Mouse (Mus musculus): ENCODE results near the gene Rapgefl1. TPM values are rescaled to one million over a fixed set of nuclear protein-coding genes. Genes with fewer than 3 reads are reported as not detected.
A peak's percentile ranks its signal among the peaks of the same experiment; 100 is the strongest.

The Rapgefl1 gene
- polyA plus RNA-seq, 1 experiment from 2014 or later, result 2.4 TPM

DNA sequence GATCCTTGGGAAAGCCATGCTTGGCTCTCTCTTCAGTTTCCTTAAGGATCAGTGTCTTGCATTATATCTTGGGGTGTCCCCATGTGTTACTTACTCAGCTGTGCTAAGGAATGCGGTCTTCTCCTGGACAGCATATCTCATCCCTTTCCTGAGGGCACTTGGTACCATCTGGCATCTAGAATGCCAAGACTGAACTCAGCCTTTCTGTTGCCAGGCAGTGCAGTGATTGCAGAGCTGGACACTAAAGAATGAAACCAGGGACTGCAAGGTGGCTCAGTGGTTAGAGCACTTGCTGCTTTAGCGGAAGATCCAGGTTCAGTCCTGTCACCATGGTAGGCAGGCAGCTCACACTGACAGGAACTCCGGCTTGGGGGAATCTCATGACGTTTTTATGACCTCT, 6.7 kb upstream of the Rapgefl1 start:
- no peak for ATAC-seq (ENCODE audit: low FRiP score, low TSS enrichment)
- Histone ChIP-seq H3K4me3 (ENCODE audit: low read length) (no peak overlapping the region), H3K36me3 (ENCODE audit: control insufficient read depth, insufficient read depth, low read length) (peaks cover 87% of the 10 kb centered on the region), H3K9me3 (ENCODE audit: control insufficient read depth, low read length) (no peaks in the 10 kb centered on the region), H3K27ac (ENCODE audit: low read depth, low read length) (no peak overlapping the region), H3K27me3 (ENCODE audit: control insufficient read depth, insufficient read depth, low read length) (no peaks in the 10 kb centered on the region), H3K4me2 (replicated peaks; ENCODE audit: low read depth, low read length) (no peak overlapping the region), H3K9ac (ENCODE audit: low read depth, low read length) (no peak overlapping the region), H3K4me1 (ENCODE audit: control insufficient read depth, insufficient read depth, low read length) (no peaks in the 10 kb centered on the region)
- WGBS, result 63% methylated on average over 4 of the region's 4 CpGs

DNA sequence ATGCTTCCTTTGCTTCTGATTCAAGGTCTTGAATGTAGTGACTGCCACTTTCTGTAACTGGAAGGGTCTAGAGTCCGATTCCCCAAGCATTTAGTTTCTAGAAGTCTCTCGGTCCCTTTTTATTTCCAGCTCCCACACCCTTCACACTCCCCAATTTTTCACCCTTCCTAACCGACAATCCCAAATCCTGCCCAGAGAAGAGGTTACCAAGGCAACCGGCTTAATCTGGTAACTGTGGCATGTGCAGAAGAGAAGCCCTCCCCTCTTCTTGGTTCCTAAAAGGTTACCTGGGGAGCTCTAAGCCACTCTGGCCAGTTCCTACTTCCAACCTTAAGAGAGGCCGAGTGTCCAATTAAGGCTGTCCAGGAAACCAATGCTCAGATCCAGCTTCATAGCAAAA, 1.3 kb upstream of the Rapgefl1 start:
- peaks cover 38% of the 10 kb centered on the region for H3K36me3 ChIP-seq (ENCODE audit: control insufficient read depth, insufficient read depth, low read length)
- no peak overlapping the region for H3K9ac ChIP-seq (ENCODE audit: low read depth, low read length)
- H3K27me3 ChIP-seq (ENCODE audit: control insufficient read depth, insufficient read depth, low read length), result no peaks in the 10 kb centered on the region
- no peak overlapping the region for H3K4me3 ChIP-seq (ENCODE audit: low read length)
- H3K9me3 ChIP-seq (ENCODE audit: control insufficient read depth, low read length), result no peaks in the 10 kb centered on the region
- H3K4me2 ChIP-seq (replicated peaks; ENCODE audit: low read depth, low read length), result no peak overlapping the region
- H3K27ac ChIP-seq (ENCODE audit: low read depth, low read length), result no peak overlapping the region
- 57% methylated on average over 5 of the region's 5 CpGs for WGBS
- ATAC-seq (ENCODE audit: low FRiP score, low TSS enrichment), result no peak
- peaks cover 20% of the 10 kb centered on the region for H3K4me1 ChIP-seq (ENCODE audit: control insufficient read depth, insufficient read depth, low read length)

DNA sequence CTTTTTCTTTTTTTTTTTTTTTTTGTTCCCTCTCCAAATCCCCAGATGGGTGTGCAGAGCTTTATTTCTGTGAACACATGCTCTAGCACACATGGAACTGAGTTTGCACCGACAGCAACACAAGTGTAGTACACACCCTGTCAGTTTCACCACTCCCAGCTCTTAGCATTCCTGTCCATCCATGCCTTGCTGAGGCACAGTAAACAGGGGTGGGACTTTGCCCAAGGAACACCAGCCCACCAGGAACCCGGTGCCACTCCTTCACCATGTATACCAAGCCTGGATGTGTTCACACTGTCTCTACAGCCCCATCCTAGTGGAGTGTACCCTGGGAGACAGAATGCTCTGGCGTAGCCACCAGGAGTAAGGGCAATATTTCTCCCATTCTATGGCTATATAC, 860 bp upstream of the Rapgefl1 start:
- no peak overlapping the region for H3K9ac ChIP-seq (ENCODE audit: low read depth, low read length)
- no peaks in the 10 kb centered on the region for H3K27me3 ChIP-seq (ENCODE audit: control insufficient read depth, insufficient read depth, low read length)
- 62% methylated on average over 3 of the region's 3 CpGs for WGBS
- H3K4me3 ChIP-seq (ENCODE audit: low read length), result no peak overlapping the region
- H3K4me2 ChIP-seq (replicated peaks; ENCODE audit: low read depth, low read length), result no peak overlapping the region
- peaks cover 35% of the 10 kb centered on the region for H3K36me3 ChIP-seq (ENCODE audit: control insufficient read depth, insufficient read depth, low read length)
- no peak for ATAC-seq (ENCODE audit: low FRiP score, low TSS enrichment)
- H3K4me1 ChIP-seq (ENCODE audit: control insufficient read depth, insufficient read depth, low read length), result peaks cover 20% of the 10 kb centered on the region
- H3K27ac ChIP-seq (ENCODE audit: low read depth, low read length), result no peak overlapping the region
- H3K9me3 ChIP-seq (ENCODE audit: control insufficient read depth, low read length), result no peaks in the 10 kb centered on the region

DNA sequence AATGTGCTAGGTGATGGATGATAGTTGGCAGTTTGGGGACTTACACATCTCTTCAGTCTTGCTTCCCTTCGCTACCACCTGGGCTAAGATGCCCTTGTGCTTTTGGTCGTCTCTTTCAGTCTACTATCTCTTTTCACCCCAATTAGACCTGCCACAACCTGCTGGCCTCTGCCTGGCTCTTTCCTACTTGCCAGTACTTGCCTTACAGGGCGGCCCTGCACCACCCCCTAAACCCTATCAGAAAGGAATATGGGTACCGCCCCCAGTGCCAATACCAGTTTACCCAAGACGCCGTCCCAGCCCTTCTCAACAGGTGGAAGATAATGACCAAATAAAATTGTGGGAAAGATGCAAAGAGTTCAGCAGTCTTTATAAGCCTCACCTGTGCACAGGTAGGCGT, 457 bp upstream of the Rapgefl1 start:
- H3K9me3 ChIP-seq (ENCODE audit: control insufficient read depth, low read length), result no peaks in the 10 kb centered on the region
- H3K9ac ChIP-seq (ENCODE audit: low read depth, low read length), result no peak overlapping the region
- no peaks in the 10 kb centered on the region for H3K27me3 ChIP-seq (ENCODE audit: control insufficient read depth, insufficient read depth, low read length)
- ATAC-seq (ENCODE audit: low FRiP score, low TSS enrichment), result peak; percentile 17
- H3K4me2 ChIP-seq (replicated peaks; ENCODE audit: low read depth, low read length), result peak overlapping the region; percentile 100
- no peak overlapping the region for H3K27ac ChIP-seq (ENCODE audit: low read depth, low read length)
- H3K4me3 ChIP-seq (ENCODE audit: low read length), result peak overlapping the region; percentile 69
- peaks cover 32% of the 10 kb centered on the region for H3K36me3 ChIP-seq (ENCODE audit: control insufficient read depth, insufficient read depth, low read length)
- H3K4me1 ChIP-seq (ENCODE audit: control insufficient read depth, insufficient read depth, low read length), result peaks cover 20% of the 10 kb centered on the region
- 29% methylated on average over 7 of the region's 7 CpGs for WGBS

- Histone ChIP-seq H3K27me3 (ENCODE audit: control insufficient read depth, insufficient read depth, low read length) (no peaks in the 10 kb centered on the region), H3K4me1 (ENCODE audit: control insufficient read depth, insufficient read depth, low read length) (peaks cover 20% of the 10 kb centered on the region), H3K4me3 (ENCODE audit: low read length) (peak overlapping the region; percentile 69), H3K36me3 (ENCODE audit: control insufficient read depth, insufficient read depth, low read length) (peaks cover 21% of the 10 kb centered on the region), H3K27ac (ENCODE audit: low read depth, low read length) (no peak overlapping the region), H3K9me3 (ENCODE audit: control insufficient read depth, low read length) (no peaks in the 10 kb centered on the region), H3K4me2 (replicated peaks; ENCODE audit: low read depth, low read length) (peak overlapping the region; percentile 100), H3K9ac (ENCODE audit: low read depth, low read length) (peak overlapping the region; percentile 72)
- WGBS, result 1% methylated on average over 29 of the region's 29 CpGs
- ATAC-seq (ENCODE audit: low FRiP score, low TSS enrichment), result peak; percentile 56
These were observed 683 bp downstream of the Rapgefl1 start for GRCm38 (mm10) chr11:98837231-98837704.

DNA sequence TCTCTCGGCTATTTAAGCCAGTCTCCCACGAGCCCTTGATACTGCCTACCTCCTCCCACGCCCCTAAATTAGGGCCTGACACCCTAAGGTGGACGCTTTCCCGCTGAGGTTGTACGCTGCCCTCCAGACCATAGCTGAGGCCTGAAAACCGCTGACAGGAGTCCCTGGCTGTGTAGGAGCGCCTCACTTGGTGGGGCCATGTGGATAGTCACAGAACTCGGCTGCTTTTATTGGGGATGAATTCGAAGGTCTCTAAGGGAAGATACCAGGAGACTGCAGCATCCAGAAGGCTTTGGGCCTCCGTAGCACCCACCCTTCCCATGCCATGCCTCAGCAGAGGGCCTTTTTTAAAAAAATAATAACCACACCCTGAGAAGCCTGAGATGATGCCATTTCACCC, 1.3 kb downstream of the Rapgefl1 start:
- Histone ChIP-seq H3K27me3 (ENCODE audit: control insufficient read depth, insufficient read depth, low read length) (no peaks in the 10 kb centered on the region), H3K4me1 (ENCODE audit: control insufficient read depth, insufficient read depth, low read length) (peaks cover 20% of the 10 kb centered on the region), H3K9me3 (ENCODE audit: control insufficient read depth, low read length) (no peaks in the 10 kb centered on the region), H3K36me3 (ENCODE audit: control insufficient read depth, insufficient read depth, low read length) (peaks cover 14% of the 10 kb centered on the region), H3K4me2 (replicated peaks; ENCODE audit: low read depth, low read length) (peak overlapping the region; percentile 100; the same call in 1 of the 2 replicates), H3K9ac (ENCODE audit: low read depth, low read length) (no peak overlapping the region), H3K27ac (ENCODE audit: low read depth, low read length) (no peak overlapping the region), H3K4me3 (ENCODE audit: low read length) (peak overlapping the region; percentile 69; the same call in 1 of the 2 replicates)
- 29% methylated on average over 11 of the region's 11 CpGs for WGBS
- ATAC-seq (ENCODE audit: low FRiP score, low TSS enrichment), result no peak

- Histone ChIP-seq H3K36me3 (ENCODE audit: control insufficient read depth, insufficient read depth, low read length) (peaks cover 9% of the 10 kb centered on the region), H3K27ac (ENCODE audit: low read depth, low read length) (no peak overlapping the region), H3K4me2 (replicated peaks; ENCODE audit: low read depth, low read length) (no peak overlapping the region), H3K9me3 (ENCODE audit: control insufficient read depth, low read length) (no peaks in the 10 kb centered on the region), H3K4me3 (ENCODE audit: low read length) (no peak overlapping the region), H3K9ac (ENCODE audit: low read depth, low read length) (no peak overlapping the region), H3K27me3 (ENCODE audit: control insufficient read depth, insufficient read depth, low read length) (no peaks in the 10 kb centered on the region), H3K4me1 (ENCODE audit: control insufficient read depth, insufficient read depth, low read length) (peaks cover 20% of the 10 kb centered on the region)
- ATAC-seq (ENCODE audit: low FRiP score, low TSS enrichment), result no peak
- WGBS, result 64% methylated on average over 9 of the region's 9 CpGs
These were observed 1.9 kb downstream of the Rapgefl1 start for GRCm38 (mm10) chr11:98838512-98838911.

DNA sequence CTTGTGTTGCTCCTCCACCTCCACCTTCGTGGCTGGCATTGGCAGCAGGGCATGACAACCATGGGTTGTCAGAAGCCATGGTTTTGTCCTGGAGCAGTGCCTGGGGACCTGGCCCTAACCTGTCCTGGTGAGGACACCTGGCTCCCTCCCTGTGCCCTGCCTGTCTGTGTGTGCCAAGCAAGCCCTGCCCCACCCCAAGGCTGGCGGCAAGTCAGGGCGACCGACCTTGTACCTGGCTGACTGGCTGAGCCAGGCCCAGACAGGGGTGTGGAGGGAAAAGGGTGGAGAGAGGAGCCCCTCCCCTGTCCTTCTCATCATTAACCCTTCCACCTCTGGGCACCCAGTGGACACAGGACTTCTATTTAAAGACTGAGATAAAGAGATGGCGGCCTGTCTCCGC, 2.8 kb downstream of the Rapgefl1 start:
- Histone ChIP-seq H3K4me3 (ENCODE audit: low read length) (no peak overlapping the region), H3K4me1 (ENCODE audit: control insufficient read depth, insufficient read depth, low read length) (peaks cover 20% of the 10 kb centered on the region), H3K36me3 (ENCODE audit: control insufficient read depth, insufficient read depth, low read length) (peaks cover under 1% of the 10 kb centered on the region; the same call in 1 of the 2 replicates), H3K9ac (ENCODE audit: low read depth, low read length) (no peak overlapping the region), H3K4me2 (replicated peaks; ENCODE audit: low read depth, low read length) (no peak overlapping the region), H3K27ac (ENCODE audit: low read depth, low read length) (no peak overlapping the region), H3K9me3 (ENCODE audit: control insufficient read depth, low read length) (no peaks in the 10 kb centered on the region), H3K27me3 (ENCODE audit: control insufficient read depth, insufficient read depth, low read length) (no peaks in the 10 kb centered on the region)
- no peak for ATAC-seq (ENCODE audit: low FRiP score, low TSS enrichment)
- WGBS, result 36% methylated on average over 6 of the region's 6 CpGs

GRCm38 (mm10) chr11:98839897-98840296, 3.3 kb downstream of the Rapgefl1 start:
- no peak overlapping the region for H3K4me2 ChIP-seq (replicated peaks; ENCODE audit: low read depth, low read length)
- 41% methylated on average over 10 of the region's 10 CpGs for WGBS
- ATAC-seq (ENCODE audit: low FRiP score, low TSS enrichment), result no peak

More at GRCm38 (mm10) chr11:98839897-98840296, 3.3 kb downstream of the Rapgefl1 start:
- H3K4me3 ChIP-seq (ENCODE audit: low read length), result no peak overlapping the region
- H3K36me3 ChIP-seq (ENCODE audit: control insufficient read depth, insufficient read depth, low read length), result no peaks in the 10 kb centered on the region; the same call in 1 of the 2 replicates
- H3K9me3 ChIP-seq (ENCODE audit: control insufficient read depth, low read length), result no peaks in the 10 kb centered on the region
- no peak overlapping the region for H3K27ac ChIP-seq (ENCODE audit: low read depth, low read length)
- peaks cover 20% of the 10 kb centered on the region for H3K4me1 ChIP-seq (ENCODE audit: control insufficient read depth, insufficient read depth, low read length)
- no peaks in the 10 kb centered on the region for H3K27me3 ChIP-seq (ENCODE audit: control insufficient read depth, insufficient read depth, low read length)
- H3K9ac ChIP-seq (ENCODE audit: low read depth, low read length), result no peak overlapping the region
